Mouse (Mus musculus): ENCODE measurements around the gene Spdl1. TPM values are rescaled to one million over a fixed set of nuclear protein-coding genes. Genes with fewer than 3 reads are reported as not detected.
"Not testable (repeated sequence)": the region's sequence is repeated elsewhere in the genome, so short reads cannot be mapped to it uniquely, and the experiment has no call there.

The Spdl1 gene
- polyA plus RNA-seq, 1 experiment, result 0.40 TPM

DNA sequence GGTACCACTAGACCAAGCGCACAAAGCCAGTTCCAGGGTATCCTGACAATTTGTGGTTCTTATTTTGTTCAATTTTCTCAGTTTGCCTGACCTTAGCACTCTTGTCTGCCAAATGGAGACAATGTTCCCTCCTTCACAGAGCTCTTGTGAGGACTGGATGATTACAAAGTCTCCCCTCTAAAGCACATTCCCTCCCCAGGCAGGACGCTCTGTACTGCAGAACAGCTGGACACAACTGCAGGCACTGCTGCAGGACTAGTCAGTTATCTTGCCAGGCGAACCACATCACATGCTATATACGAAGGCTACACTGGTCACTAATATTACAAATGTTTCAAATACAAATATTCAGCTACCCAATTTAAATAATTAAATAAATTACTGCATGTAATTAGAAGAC, 8.7 kb downstream of the Spdl1 start:
- no peak overlapping the region for H3K4me3 ChIP-seq (ENCODE audit: insufficient read depth, low read length)
- TF ChIP-seq CTCF (IDR thresholded peaks at IDR 0.05; ENCODE audit: extremely low read depth, insufficient read depth, low read length) (no peak), POLR2A (IDR thresholded peaks at IDR 0.05; ENCODE audit: extremely low read depth, insufficient read depth, low read length) (no peak)
- H3K27ac ChIP-seq (ENCODE audit: insufficient read depth, low read length), result no peak overlapping the region
- no peaks in the 10 kb centered on the region for H3K4me1 ChIP-seq (ENCODE audit: control insufficient read depth, insufficient read depth, low read length)

GRCm38 (mm10) chr11:34814767-34815166, 18.7 kb downstream of the Spdl1 start:
- no peak for TF ChIP-seq POLR2A (IDR thresholded peaks at IDR 0.05; ENCODE audit: extremely low read depth, insufficient read depth, low read length)
- TF ChIP-seq CTCF (IDR thresholded peaks at IDR 0.05; ENCODE audit: extremely low read depth, insufficient read depth, low read length), result peak; percentile 17; the same call in 1 of the 2 replicates
- Histone ChIP-seq H3K4me3 (ENCODE audit: insufficient read depth, low read length) (no peak overlapping the region), H3K27ac (ENCODE audit: insufficient read depth, low read length) (no peak overlapping the region), H3K4me1 (ENCODE audit: control insufficient read depth, insufficient read depth, low read length) (no peaks in the 10 kb centered on the region)

DNA sequence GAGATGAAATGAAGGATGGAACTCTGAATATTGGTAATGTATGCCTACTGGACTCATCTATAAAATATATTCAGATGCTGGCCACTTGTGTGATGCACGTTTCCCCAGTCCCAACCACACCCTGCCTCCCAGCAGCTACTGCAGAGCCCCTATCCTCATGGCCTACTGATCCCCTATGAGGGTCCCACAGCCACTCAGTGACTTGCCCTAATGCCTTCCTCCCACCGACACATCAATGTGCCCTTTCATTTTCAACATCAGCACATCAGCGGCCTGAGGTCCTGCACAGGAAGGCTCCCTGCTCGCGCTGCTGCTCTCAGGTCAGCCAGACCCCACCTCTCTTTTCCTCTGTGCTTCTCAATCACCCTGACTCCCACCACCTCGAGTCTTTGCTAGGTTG, 19.1 kb downstream of the Spdl1 start:
- Histone ChIP-seq H3K4me3 (ENCODE audit: insufficient read depth, low read length) (no peak overlapping the region), H3K27ac (ENCODE audit: insufficient read depth, low read length) (no peak overlapping the region), H3K4me1 (ENCODE audit: control insufficient read depth, insufficient read depth, low read length) (no peaks in the 10 kb centered on the region)
- TF ChIP-seq CTCF (IDR thresholded peaks at IDR 0.05; ENCODE audit: extremely low read depth, insufficient read depth, low read length) (no peak), POLR2A (IDR thresholded peaks at IDR 0.05; ENCODE audit: extremely low read depth, insufficient read depth, low read length) (no peak)

- not testable (repeated sequence) for H3K27ac ChIP-seq (ENCODE audit: insufficient read depth, low read length); H3K4me3 ChIP-seq (ENCODE audit: insufficient read depth, low read length); H3K4me1 ChIP-seq (ENCODE audit: control insufficient read depth, insufficient read depth, low read length)
Observed at GRCm38 (mm10) chr11:34805026-34805425, 28.4 kb downstream of the Spdl1 start.

GRCm38 (mm10) chr11:34798066-34798465, 35.4 kb downstream of the Spdl1 start:
- not testable (repeated sequence) for H3K4me3 ChIP-seq (ENCODE audit: insufficient read depth, low read length); H3K27ac ChIP-seq (ENCODE audit: insufficient read depth, low read length); H3K4me1 ChIP-seq (ENCODE audit: control insufficient read depth, insufficient read depth, low read length)

DNA sequence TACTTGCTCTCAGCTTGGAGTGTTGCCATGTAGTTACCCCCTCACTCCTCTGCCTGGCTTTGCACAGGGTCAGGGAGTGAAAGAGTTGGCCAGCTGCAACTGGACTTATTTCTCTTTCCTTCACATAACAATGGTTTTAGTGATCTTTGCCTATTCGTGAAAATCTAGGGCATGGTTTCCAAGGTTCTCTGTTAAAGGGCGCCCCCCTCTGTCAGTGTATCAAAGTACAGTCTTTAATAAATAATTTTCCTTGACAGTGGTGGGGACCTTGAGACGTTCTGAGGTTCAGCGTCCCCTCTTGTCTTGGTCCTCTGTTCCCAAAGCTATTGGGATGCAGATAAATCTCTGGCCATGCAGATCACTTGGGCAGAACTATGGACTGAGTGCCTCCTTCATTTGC, 37.3 kb downstream of the Spdl1 start:
- Histone ChIP-seq H3K4me1 (ENCODE audit: control insufficient read depth, insufficient read depth, low read length) (no peaks in the 10 kb centered on the region), H3K27ac (ENCODE audit: insufficient read depth, low read length) (no peak overlapping the region), H3K4me3 (ENCODE audit: insufficient read depth, low read length) (no peak overlapping the region)
- TF ChIP-seq CTCF (IDR thresholded peaks at IDR 0.05; ENCODE audit: extremely low read depth, insufficient read depth, low read length), result peak; percentile 30; the same call in 1 of the 2 replicates
- TF ChIP-seq POLR2A (IDR thresholded peaks at IDR 0.05; ENCODE audit: extremely low read depth, insufficient read depth, low read length), result no peak

DNA sequence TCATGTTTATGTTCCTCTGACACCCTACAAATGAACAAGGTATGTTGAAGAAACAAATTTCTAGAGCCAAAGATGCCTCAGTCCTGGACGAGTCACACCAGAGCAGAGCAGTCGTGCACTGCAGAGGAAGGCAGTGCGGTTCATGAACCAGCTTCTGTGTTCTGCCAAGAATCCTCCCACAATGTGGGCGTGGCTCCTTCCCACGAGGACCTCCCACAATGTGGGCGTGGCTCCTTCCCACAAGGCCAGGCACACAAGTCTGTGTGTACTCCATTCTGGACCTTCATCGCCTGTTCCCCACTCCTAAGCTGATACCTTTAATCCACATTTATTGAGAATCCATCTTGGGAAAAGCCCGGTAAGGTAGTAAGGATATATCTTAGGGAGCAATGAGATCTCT, 41.6 kb downstream of the Spdl1 start:
- Histone ChIP-seq H3K4me1 (ENCODE audit: control insufficient read depth, insufficient read depth, low read length) (no peaks in the 10 kb centered on the region), H3K4me3 (ENCODE audit: insufficient read depth, low read length) (no peak overlapping the region), H3K27ac (ENCODE audit: insufficient read depth, low read length) (no peak overlapping the region)
- TF ChIP-seq POLR2A (IDR thresholded peaks at IDR 0.05; ENCODE audit: extremely low read depth, insufficient read depth, low read length), result no peak

- Histone ChIP-seq H3K4me1 (ENCODE audit: control insufficient read depth, insufficient read depth, low read length) (no peaks in the 10 kb centered on the region), H3K27ac (ENCODE audit: insufficient read depth, low read length) (no peak overlapping the region), H3K4me3 (ENCODE audit: insufficient read depth, low read length) (no peak overlapping the region)
- TF ChIP-seq CTCF (IDR thresholded peaks at IDR 0.05; ENCODE audit: extremely low read depth, insufficient read depth, low read length) (no peak), POLR2A (IDR thresholded peaks at IDR 0.05; ENCODE audit: extremely low read depth, insufficient read depth, low read length) (no peak)
Observed at GRCm38 (mm10) chr11:34784864-34785263, 48.6 kb downstream of the Spdl1 start.

DNA sequence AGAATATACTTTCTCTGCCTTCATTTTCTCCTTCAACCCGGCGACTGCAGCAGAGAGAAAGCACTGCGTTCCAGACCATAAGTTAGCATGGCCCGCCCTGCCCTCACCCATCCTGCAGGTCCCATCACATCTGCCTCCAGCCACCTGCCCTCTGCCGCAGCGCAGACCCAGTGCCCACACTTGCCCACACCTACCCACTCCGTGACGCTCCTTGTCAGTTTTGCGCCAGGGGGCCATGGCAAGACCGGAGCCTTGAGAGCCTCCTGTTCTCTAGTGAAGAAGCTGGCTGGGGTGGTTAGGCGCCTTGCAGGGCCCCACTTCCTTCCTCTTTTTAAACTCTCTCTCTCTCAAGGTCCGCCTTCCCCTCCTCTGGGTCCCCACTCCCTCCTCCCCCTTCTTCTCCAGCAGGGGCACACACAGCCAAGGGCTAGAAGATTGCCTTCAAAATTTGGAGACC, 49.8 kb downstream of the Spdl1 start, which contains the start of gene Dock2:
Gene Dock2, minus strand, starts transcription at position 306 of the 457 bp plus-strand sequence.
- no peaks in the 10 kb centered on the region for H3K4me1 ChIP-seq (ENCODE audit: control insufficient read depth, insufficient read depth, low read length)
- TF ChIP-seq POLR2A (IDR thresholded peaks at IDR 0.05; ENCODE audit: extremely low read depth, insufficient read depth, low read length) (no peak), CTCF (IDR thresholded peaks at IDR 0.05; ENCODE audit: extremely low read depth, insufficient read depth, low read length) (no peak)
- H3K4me3 ChIP-seq (ENCODE audit: insufficient read depth, low read length), result peak within 1 kb of the TSS; percentile 9; the same call in 1 of the 2 replicates
- no peak within 1 kb of the TSS for H3K27ac ChIP-seq (ENCODE audit: insufficient read depth, low read length)

DNA sequence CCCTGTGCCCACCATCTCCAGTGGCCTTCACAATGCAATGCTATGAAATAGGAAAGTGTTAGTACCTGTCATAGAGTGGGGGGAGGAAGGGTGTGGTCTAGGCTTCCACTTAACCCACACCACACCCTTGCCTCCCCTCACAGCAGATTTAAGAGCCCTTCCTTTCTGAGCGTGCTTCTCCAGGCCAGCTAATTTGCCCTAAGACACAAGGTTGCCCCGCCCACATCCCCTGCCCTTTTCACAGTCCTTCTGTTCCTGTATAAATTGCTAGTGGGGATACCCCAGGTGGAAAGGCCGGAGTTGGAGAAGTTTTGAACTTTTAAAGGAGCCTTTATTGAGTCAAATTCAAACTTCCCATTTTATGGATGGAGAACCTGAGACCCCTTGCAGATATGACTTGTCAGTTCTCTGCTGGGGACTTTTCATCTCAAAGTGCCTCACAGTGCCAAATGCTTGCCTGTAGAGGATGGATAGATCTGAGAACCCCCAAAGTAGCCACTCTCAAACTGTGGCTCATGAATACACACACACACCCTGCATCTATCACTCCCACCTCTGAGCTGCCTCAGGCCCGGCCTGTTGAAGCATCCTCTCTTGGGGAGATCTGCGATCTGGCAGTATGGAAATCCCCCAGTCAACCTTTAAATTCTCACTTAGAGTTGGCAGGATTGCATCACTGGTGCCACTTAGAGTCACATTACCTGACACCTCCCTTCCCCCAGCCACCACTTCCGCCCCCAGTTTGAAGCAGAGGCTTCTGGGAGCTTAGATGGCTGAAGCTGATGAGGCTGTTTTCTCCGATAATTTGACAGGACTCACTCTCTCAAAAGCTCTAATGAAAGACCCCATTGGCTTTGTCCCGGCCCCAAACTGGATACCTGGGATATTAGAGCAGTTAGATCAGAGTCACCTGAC, 50.7 kb downstream of the Spdl1 start:
- TF ChIP-seq CTCF (IDR thresholded peaks at IDR 0.05; ENCODE audit: extremely low read depth, insufficient read depth, low read length) (no peak), POLR2A (IDR thresholded peaks at IDR 0.05; ENCODE audit: extremely low read depth, insufficient read depth, low read length) (no peak)
- H3K4me3 ChIP-seq (ENCODE audit: insufficient read depth, low read length), result 0 out of 2 replicates have a peak overlapping the region, but pooled peaks have one; percentile 9
- H3K4me1 ChIP-seq (ENCODE audit: control insufficient read depth, insufficient read depth, low read length), result no peaks in the 10 kb centered on the region
- H3K27ac ChIP-seq (ENCODE audit: insufficient read depth, low read length), result no peak overlapping the region
